Mouse (Mus musculus) left cerebral cortex, adult 2 months (tissue): ENCODE results near the gene 1700066M21Rik. TPM values are rescaled to one million over a fixed set of nuclear protein-coding genes. Genes with fewer than 3 reads are reported as not detected.
A peak's percentile ranks its signal among the peaks of the same experiment; 100 is the strongest.

Experiments used
- DNase-seq, 2 experiments: peaks; one replicate each; pipeline ENCODE4 v3.0.0; 2021 to 2022; ENCODE audit warnings: low spot score in 2 of 2, mixed read lengths in 1 of 2; ENCODE audit errors: extremely low spot score in 1 of 2
- H3K27ac ChIP-seq: fragments of 200-600 bp; 2 replicates; pipeline ENCODE4 v1.8.1; 2022
- H3K4me3 ChIP-seq: fragments of 200-600 bp; 2 replicates; pipeline ENCODE4 v1.8.1; 2022
- CTCF ChIP-seq: fragments of 200-600 bp; IDR thresholded peaks from 2 replicates; pipeline ENCODE4 v1.8.1; 2022; ENCODE audit warnings: antibody characterized with exemption, mild to moderate bottlenecking, moderate library complexity
- intact Hi-C: fragments of 180-260 bp; cut with DNase I; formaldehyde crosslinking; loops from one replicate; pipeline ENCODE4 v1.15.1; 2025
- total RNA-seq, 2 experiments: library from RNA; stranded (reverse); gene quantifications; 2 replicates each; pipeline ENCODE4 v1.2.3; 2021

1700066M21Rik gene
- total RNA-seq, 2 experiments from 2014 or later, result 21.3 to 21.8 TPM

DNA sequence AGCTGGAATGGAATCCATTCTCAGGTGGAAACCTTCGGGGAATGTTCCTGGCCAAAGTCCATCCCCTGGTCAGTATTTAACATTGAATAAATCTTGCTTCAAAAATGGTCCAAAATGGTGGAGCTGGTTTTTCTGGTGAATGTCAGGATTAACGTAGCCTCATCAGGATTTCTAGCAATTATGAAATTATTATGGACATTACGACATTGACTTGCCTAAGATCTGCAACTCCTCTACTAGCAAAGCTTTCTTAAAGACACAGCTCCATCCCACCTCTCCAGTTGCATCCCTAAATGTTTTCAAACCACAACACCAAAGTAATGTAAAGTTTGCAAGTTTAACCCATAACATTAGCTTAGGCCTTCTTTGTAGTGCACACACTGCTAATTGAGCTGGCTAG is 10.0 kb upstream of the 1700066M21Rik start:
- Histone ChIP-seq H3K27ac (no peak overlapping the region), H3K4me3 (no peak overlapping the region)
- intact Hi-C loops, result no loop called here
- no peak for DNase-seq
- TF ChIP-seq CTCF, result no peak

DNA sequence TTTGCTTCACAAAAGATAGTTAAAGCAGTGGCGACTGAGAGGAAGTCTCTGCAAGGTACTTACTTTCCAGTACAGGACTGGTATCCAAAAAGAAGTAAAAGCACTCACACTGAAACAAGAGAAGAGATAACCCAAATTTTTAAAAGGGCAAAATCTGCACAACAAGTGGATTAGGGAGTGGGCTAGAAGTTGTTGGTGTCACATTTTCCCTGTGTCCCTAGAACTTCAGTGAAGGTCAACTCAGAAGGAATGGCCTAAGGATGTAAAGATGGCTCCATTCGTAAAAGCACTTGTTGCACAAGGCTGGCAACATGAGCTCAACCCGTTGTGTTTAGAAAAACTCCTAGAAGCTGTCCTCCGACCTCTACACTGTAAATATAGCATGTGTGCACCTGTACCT is 8.3 kb upstream of the 1700066M21Rik start:
- Histone ChIP-seq H3K4me3 (no peak overlapping the region), H3K27ac (no peak overlapping the region)
- intact Hi-C loops, result no loop called here
- TF ChIP-seq CTCF, result no peak
- DNase-seq, result no peak

DNA sequence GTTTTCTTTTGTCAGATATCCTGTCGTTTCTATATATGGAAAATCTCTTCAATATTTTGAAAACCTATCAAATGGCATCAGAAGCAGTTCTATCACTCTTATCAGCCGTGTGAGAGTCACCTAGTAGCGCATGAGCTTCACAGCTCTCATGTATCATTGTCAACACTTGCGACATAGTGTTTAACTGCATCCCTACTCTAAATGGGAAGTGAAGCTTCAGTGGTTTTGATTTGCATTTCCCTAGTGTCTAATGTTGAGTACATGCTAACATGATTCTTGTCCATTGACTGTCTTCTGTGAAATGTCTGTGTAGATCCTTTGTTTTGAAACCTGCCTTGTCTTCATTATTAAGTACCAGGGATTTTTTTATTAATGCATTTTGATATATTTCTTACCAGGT is 7.0 kb upstream of the 1700066M21Rik start:
- intact Hi-C loops, result no loop called here
- H3K27ac ChIP-seq, result no peak overlapping the region
- TF ChIP-seq CTCF, result no peak
- DNase-seq, result no peak
- H3K4me3 ChIP-seq, result no peak overlapping the region

DNA sequence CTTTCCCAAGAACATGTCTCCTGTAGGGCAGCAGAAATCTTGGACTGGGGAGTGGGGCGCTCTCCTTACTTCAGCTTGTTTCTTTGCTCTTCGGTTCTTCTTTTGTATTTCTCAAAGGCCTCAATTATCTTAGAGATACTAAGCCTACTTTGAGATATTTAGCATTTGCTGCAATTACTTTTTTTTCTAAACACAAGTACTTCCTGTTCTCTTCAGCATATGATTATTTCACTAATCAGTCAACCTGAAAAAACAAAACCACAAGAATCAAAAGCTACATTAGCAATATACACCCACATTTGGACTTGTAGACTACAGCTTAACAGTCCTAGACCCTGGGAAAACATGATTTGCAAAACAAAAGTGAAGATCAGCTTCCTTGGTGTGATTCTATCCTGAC is 2.1 kb upstream of the 1700066M21Rik start:
- intact Hi-C loops, result no loop called here
- no peak for TF ChIP-seq CTCF
- Histone ChIP-seq H3K4me3 (no peak overlapping the region), H3K27ac (no peak overlapping the region)
- DNase-seq, result no peak

DNA sequence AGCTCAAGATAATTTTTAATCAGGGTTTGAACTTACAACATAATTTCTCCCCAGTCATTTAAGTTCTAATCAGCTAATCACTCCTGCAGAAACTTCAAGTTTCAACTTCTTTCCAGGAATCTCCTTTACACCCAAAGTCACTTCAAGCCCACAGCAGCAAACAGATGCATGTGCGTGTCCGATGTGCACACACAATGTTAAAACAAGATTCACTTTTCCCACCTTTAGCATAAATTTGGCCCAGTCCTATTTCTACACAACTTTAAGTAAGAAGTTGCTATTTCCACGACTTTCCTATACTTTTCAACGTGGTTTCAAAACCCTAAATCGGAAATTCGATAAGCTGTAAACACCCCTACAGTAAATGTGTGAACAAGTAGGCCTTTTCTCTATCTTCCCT is 614 bp upstream of the 1700066M21Rik start:
- Histone ChIP-seq H3K4me3 (no peak overlapping the region), H3K27ac (no peak overlapping the region)
- intact Hi-C loops, result no loop called here
- DNase-seq, result no peak
- no peak for TF ChIP-seq CTCF

DNA sequence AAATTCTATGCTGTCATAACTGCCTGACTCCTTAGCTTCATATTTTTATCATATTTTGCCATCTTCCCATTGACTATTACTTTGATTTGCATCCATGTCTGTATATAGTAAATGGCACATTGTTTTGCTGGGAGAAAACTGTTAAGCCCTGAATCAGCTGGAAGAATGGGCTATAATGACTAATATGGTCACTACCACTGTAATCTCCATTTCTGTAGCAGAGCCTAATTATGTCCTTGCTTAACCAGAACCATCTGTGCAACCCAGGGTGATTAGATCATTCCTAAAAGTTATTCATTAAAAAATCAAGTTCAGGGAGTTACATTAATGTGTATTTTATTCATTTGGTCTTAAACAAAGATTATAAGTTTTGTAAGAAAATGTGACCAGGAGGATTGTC is 9.1 kb downstream of the 1700066M21Rik start:
- H3K27ac ChIP-seq, result no peak overlapping the region
- intact Hi-C loops, result no loop called here

DNA sequence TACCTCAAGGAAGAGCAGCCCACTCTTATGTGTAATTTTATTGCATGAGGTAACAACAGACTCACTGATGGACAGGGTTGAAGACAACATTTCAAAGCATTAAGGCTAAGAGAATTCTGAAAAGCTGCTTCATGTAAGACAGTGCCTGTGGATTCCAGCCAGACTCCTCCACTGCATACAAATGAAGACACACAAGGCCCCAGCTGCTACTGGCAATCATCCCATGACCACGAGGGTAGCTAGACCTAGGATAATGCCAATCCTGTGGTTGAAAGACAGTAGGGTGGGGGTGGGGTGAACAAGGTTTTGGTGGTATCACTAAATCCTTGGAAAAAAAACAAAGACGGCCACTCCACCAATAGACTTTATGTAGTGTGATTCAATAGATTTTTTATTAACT is 10.5 kb downstream of the 1700066M21Rik start:
- Histone ChIP-seq H3K27ac (peak overlapping the region; percentile 60), H3K4me3 (no peak overlapping the region)
- no peak for TF ChIP-seq CTCF
- intact Hi-C loops, result no loop called here
- DNase-seq, result peak; percentile 30 to 55

More for the DNA sequence above, 9.1 kb downstream of the 1700066M21Rik start:
- no peak for DNase-seq
- no peak overlapping the region for H3K4me3 ChIP-seq
- no peak for TF ChIP-seq CTCF

DNA sequence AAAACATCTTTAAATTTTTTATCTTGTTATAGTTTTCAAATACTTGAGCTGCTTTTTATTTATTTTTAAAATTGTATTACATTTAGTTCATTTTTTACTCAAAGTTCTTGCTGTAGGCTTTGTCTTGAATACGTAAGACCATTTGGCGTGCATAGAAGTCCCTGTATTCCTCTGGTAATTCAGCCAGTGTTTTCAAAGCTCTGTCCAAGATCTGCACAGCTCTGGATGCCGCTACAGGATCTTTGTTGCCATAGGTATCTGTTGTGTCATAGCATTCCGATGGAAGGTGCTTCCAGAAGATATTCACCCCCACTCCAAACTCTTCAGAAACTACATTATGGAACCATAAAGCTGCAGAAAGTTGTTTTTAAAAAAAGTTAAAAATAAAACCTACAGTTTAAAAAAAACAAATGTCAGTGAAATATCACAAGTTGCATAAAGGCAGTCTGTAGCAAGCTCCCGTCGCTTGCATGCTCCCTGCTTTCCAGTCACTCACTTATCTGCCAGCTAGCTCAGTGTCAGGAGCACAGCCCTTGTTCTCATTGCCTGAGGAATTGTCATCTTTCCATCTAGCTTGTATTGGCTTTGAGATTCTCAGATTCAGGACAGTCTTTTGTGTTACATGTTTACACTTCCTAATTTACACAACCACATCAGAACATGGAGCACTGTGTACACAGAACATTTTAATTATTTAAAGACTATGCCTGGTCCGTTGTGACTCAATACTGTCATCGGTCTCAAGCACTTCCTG is 11.2 kb downstream of the 1700066M21Rik start:
- no peak for TF ChIP-seq CTCF
- intact Hi-C loops, result no loop called here
- Histone ChIP-seq H3K27ac (peak overlapping the region; percentile 60), H3K4me3 (no peak overlapping the region)
- no peak for DNase-seq

DNA sequence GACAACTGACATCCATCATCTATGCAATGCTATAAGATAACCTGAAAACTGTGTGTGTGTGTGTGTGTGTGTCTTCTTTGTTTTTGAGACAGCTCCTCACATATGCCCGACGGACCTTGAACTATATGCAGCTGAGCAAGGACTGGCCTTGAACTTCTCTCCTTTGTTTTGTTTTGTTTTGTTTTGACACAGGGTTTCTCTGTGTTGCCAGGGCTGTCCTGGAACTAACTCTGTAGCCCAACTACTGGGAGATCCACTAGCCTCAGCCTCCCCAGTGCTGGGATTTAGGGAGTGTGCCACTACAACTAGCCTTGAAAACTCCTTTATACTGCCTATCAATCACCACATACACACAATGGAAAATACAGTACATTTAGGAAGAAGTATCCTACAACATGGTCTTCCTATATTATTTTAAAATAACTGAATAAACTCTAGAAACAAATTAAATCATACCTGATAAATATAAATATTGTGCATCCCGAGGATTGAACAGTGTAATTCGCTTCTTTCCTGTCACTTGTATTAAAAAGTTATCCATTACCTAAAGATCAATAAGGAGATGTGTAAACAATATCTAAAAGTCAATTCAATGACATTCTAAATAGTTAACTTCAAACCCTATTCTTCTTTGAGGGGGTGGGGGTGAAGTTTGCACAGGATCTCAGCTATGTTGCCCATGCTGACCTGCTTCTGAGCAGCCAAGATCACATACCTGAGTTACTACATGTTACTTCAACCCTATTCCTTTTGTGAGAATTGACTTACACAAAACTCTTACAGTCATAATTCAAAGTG is 13.8 kb downstream of the 1700066M21Rik start:
- Histone ChIP-seq H3K4me3 (no peak overlapping the region), H3K27ac (no peak overlapping the region)
- DNase-seq, result no peak
- no peak for TF ChIP-seq CTCF
- intact Hi-C loops, result no loop called here

DNA sequence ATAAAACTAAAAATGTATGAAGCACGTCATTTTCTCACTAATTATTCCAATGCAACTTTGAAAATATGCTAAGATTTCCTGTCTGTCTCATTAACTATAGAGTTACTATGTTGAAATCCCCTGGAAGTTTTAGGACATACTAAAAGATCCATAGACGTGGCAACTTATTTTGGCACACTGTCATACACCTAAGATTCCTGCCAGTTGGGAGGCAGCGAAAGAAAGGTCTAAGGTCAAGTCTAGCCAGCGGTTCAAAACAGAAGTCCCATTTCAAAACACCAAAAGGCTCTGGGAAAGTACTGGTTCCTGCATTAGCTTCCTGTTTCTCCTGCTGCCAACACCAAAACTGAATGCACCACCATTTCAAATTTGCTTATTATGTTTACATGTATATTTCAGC is 15.0 kb downstream of the 1700066M21Rik start:
- intact Hi-C loops, result no loop called here
- DNase-seq, result no peak
- TF ChIP-seq CTCF, result no peak
- H3K4me3 ChIP-seq, result no peak overlapping the region
- no peak overlapping the region for H3K27ac ChIP-seq

DNA sequence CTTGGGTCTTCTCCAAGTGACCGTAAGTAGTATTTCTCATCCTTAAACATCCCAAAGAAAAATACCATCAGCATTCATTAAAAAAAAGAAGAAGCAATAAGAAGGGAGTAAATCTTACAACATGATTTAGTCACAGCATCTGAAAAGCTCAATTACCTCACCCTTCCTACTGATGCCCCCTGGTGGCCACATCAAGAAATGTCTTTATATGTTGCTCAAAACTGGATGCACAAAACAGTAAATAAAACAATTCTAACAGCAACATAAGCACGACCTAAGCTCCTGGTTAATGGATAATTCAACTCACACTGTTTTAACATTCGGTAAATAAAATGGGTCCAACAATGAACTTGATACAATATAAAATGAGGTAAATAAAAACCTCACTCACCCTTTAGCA is 16.6 kb downstream of the 1700066M21Rik start:
- Histone ChIP-seq H3K27ac (no peak overlapping the region), H3K4me3 (no peak overlapping the region)
- intact Hi-C loops, result loop anchor here (2.0 kb wide), 1 partner anchor 1507 kb away; no protein-coding TSS in a partner anchor
- peak; percentile 58 to 59 for DNase-seq
- peak; percentile 84 for TF ChIP-seq CTCF

DNA sequence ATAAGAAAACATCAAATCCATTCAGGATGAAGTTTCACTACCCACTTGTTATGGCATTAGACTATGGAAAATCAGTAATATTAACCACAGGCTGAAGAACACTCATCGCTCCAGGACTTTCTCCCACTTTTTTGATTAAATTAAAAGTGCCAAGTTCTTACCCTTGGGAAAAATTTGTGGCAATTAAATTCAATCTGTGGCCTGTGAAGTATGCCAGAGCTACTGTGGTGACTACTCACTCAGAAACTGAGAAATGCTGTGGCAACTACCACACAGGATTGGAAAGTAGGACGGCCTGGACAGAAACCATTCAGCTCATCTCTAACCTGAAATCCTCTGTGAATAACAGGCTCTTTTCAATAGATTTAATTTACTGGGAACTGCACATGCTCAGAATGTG is 22.9 kb downstream of the 1700066M21Rik start:
- no peak overlapping the region for H3K4me3 ChIP-seq
- intact Hi-C loops, result loop anchor here (10.0 kb wide), 1 partner anchor 1184 kb away; the partner anchor contains the start of genes Fam126b and Ndufb3
- TF ChIP-seq CTCF, result no peak
- no peak for DNase-seq
- peak overlapping the region; percentile 20; the same call in 1 of the 2 replicates for H3K27ac ChIP-seq
